Mouse (Mus musculus): ENCODE data around the gene Gpr135.

The Gpr135 gene

GRCm38 (mm10) chr12:72078248-72078647 lies 7.3 kb upstream of the Gpr135 start:
- in situ Hi-C loops (cut with MboI; ENCODE audit: low pct_unique_long_range_greater_than_20kb in 1 of 2, low sequenced_read_pairs in 2 of 2, unreplicated experiment in 1 of 2) = loop anchor here in 1 of 2 experiments (25.0 kb wide), 1 partner anchor 584 kb away; the partner anchor contains the start of gene Dhrs7

GRCm38 (mm10) chr12:72069626-72070326 lies 1.1 kb downstream of the Gpr135 start:
- in situ Hi-C loops (cut with MboI; ENCODE audit: low pct_unique_long_range_greater_than_20kb in 1 of 2, low sequenced_read_pairs in 2 of 2, unreplicated experiment in 1 of 2) = loop anchor here in 1 of 2 experiments (25.0 kb wide), 1 partner anchor 593 kb away; the partner anchor contains the start of gene Dhrs7

GRCm38 (mm10) chr12:72057780-72058179 lies 13.1 kb downstream of the Gpr135 start:
- in situ Hi-C loops (cut with MboI; ENCODE audit: low pct_unique_long_range_greater_than_20kb in 1 of 2, low sequenced_read_pairs in 2 of 2, unreplicated experiment in 1 of 2) = loop anchor here in 1 of 2 experiments (25.0 kb wide), 1 partner anchor 605 kb away; the partner anchor contains the start of gene Dhrs7

GRCm38 (mm10) chr12:72053851-72054250 lies 17.1 kb downstream of the Gpr135 start:
- in situ Hi-C loops (cut with MboI; ENCODE audit: low pct_unique_long_range_greater_than_20kb in 1 of 2, low sequenced_read_pairs in 2 of 2, unreplicated experiment in 1 of 2) = loop anchor here (5.0 to 25.0 kb wide), 2 partner anchors 287 to 608 kb away; partner anchors contain the start of gene Dhrs7 (in 1 of the 2)

- in situ Hi-C loops (cut with MboI; ENCODE audit: low pct_unique_long_range_greater_than_20kb in 1 of 2, low sequenced_read_pairs in 2 of 2, unreplicated experiment in 1 of 2) = loop anchor here (5.0 to 25.0 kb wide), 2 partner anchors 286 to 609 kb away; partner anchors contain the start of gene Dhrs7 (in 1 of the 2)
Observed at GRCm38 (mm10) chr12:72053303-72053702, 17.6 kb downstream of the Gpr135 start.

DNA sequence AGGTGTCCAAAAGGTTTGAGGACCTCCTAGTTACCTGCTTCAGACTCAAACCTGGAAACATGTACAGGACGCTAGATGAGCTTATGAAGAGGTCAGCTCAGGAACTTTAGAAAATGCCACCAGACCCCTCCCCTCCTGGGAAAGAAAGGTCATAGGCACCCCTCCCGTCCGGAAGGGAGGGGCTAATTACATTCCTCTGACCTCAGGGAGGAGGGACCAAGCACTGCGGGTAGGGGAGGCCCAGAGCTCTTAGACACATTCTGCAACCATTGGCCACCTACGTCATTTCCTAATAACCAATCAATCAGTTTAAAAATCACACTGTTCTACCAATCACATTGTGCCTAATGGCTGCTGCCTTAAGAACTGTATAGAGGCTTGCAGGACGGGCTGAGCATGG lies 18.4 kb downstream of the Gpr135 start:
- in situ Hi-C loops (cut with MboI; ENCODE audit: low pct_unique_long_range_greater_than_20kb in 1 of 2, low sequenced_read_pairs in 2 of 2, unreplicated experiment in 1 of 2) = loop anchor here (5.0 to 25.0 kb wide), 2 partner anchors 285 to 610 kb away; partner anchors contain the start of gene Dhrs7 (in 1 of the 2)

GRCm38 (mm10) chr12:72050821-72051220 lies 20.1 kb downstream of the Gpr135 start:
- in situ Hi-C loops (cut with MboI; ENCODE audit: low pct_unique_long_range_greater_than_20kb in 1 of 2, low sequenced_read_pairs in 2 of 2, unreplicated experiment in 1 of 2) = loop anchor here (5.0 to 25.0 kb wide), 2 partner anchors 284 to 611 kb away; partner anchors contain the start of gene Dhrs7 (in 1 of the 2)

GRCm38 (mm10) chr12:72050156-72050555 lies 20.8 kb downstream of the Gpr135 start:
- in situ Hi-C loops (cut with MboI; ENCODE audit: low pct_unique_long_range_greater_than_20kb in 1 of 2, low sequenced_read_pairs in 2 of 2, unreplicated experiment in 1 of 2) = loop anchor here (5.0 to 25.0 kb wide), 2 partner anchors 283 to 612 kb away; partner anchors contain the start of gene Dhrs7 (in 1 of the 2)

DNA sequence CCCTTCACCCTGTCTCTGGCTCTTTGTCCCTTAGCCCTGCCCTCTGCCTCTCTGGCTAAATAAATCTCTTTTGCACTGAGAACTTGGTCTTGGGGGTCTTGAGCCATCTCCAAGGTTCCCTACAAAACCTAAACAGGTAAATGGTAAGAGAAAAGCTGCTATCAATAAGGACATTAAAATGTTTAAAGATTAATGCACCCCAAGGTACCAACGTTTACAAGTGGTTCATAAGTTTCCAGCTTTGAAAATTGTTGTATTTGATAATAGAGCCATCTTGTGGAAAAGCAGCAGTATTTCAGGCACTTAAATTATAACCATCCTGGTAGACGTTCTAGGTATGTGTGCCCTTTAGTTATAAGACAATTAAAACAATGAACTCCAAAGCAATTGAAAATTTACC lies 23.4 kb downstream of the Gpr135 start:
- in situ Hi-C loops (cut with MboI; ENCODE audit: low pct_unique_long_range_greater_than_20kb in 1 of 2, low sequenced_read_pairs in 2 of 2, unreplicated experiment in 1 of 2) = loop anchor here in 1 of 2 experiments (25.0 kb wide), 1 partner anchor 285 kb away; no protein-coding TSS in a partner anchor

DNA sequence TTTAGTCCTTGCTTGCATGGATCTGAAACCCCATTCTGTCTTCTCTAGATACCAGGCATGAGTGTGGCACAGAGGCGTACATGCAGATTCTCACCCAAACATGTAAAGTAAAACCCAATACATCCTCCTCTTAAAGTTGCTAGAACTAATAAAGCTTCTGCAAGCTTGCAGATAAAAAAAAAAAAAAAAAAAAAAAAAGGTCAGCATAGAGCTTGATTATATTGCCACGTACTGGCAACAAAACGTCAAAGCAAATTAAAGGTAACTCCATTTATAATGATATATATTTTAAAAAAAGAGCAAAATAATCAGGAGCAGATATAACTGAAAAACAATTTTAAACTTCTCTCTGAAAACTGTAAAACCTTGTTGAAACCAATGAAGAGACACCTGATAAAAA lies 29.7 kb downstream of the Gpr135 start:
- in situ Hi-C loops (cut with MboI; ENCODE audit: low pct_unique_long_range_greater_than_20kb in 1 of 2, low sequenced_read_pairs in 2 of 2, unreplicated experiment in 1 of 2) = loop anchor here in 1 of 2 experiments (25.0 kb wide), 1 partner anchor 279 kb away; no protein-coding TSS in a partner anchor

- in situ Hi-C loops (cut with MboI; ENCODE audit: low pct_unique_long_range_greater_than_20kb in 1 of 2, low sequenced_read_pairs in 2 of 2, unreplicated experiment in 1 of 2) = loop anchor here (10.0 to 25.0 kb wide), 2 partner anchors 265 to 277 kb away; no protein-coding TSS in a partner anchor
Observed at GRCm38 (mm10) chr12:72039501-72039900, 31.4 kb downstream of the Gpr135 start.

GRCm38 (mm10) chr12:72038866-72039265 lies 32.1 kb downstream of the Gpr135 start:
- in situ Hi-C loops (cut with MboI; ENCODE audit: low pct_unique_long_range_greater_than_20kb in 1 of 2, low sequenced_read_pairs in 2 of 2, unreplicated experiment in 1 of 2) = loop anchor here (10.0 to 25.0 kb wide), 2 partner anchors 264 to 277 kb away; no protein-coding TSS in a partner anchor

- in situ Hi-C loops (cut with MboI; ENCODE audit: low pct_unique_long_range_greater_than_20kb in 1 of 2, low sequenced_read_pairs in 2 of 2, unreplicated experiment in 1 of 2) = loop anchor here (10.0 to 25.0 kb wide), 2 partner anchors 262 to 275 kb away; no protein-coding TSS in a partner anchor
Observed at GRCm38 (mm10) chr12:72037049-72037448, 33.9 kb downstream of the Gpr135 start.

DNA sequence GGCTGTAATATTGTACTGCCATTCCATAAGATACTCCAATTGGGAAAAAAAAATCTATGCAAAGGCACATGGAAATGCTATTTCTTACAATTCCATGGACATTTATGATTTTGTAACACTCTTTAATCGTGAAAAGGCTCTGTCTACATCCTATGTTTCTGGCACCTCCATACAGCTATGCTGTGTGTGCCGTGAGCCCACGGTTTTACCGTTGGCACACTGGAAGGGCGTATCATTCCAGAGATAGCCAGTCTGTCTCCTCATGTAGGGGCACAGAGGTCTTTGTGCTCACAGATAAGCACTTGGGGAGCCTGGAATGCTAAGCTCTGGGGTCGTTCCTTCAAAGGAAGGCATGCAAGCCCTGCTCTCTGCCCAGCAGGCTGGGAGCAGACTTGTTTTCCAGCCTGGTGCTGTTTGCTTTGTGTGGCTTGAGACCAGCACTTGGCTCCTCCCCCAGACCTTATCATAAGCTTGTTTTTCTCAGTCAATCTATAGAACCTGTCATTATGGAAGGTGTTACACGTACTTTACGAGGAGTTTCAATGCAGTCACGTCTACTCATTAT lies 34.7 kb downstream of the Gpr135 start:
- in situ Hi-C loops (cut with MboI; ENCODE audit: low pct_unique_long_range_greater_than_20kb in 1 of 2, low sequenced_read_pairs in 2 of 2, unreplicated experiment in 1 of 2) = loop anchor here (10.0 to 25.0 kb wide), 2 partner anchors 261 to 274 kb away; no protein-coding TSS in a partner anchor

DNA sequence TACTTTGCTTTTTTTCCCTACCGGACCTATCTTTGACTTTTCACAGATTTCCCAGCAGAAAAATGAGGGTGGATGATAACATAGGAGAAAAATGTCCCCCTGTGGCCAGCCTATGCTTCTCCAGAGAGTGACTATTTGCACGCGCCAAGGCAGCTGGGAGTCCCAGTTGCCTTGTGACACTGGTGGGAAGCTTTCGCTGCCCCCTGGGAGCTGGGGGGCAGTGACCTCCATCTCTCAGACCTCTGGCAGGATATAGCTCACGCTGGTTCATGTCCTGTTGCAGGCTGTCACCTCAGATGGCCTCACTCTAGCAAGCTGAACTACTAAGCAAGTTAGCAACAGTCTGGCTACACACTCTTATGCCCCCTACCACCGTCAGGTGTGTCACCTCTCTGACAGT lies 39.1 kb downstream of the Gpr135 start:
- in situ Hi-C loops (cut with MboI; ENCODE audit: low pct_unique_long_range_greater_than_20kb in 1 of 2, low sequenced_read_pairs in 2 of 2, unreplicated experiment in 1 of 2) = loop anchor here (10.0 to 25.0 kb wide), 2 partner anchors 257 to 269 kb away; no protein-coding TSS in a partner anchor

DNA sequence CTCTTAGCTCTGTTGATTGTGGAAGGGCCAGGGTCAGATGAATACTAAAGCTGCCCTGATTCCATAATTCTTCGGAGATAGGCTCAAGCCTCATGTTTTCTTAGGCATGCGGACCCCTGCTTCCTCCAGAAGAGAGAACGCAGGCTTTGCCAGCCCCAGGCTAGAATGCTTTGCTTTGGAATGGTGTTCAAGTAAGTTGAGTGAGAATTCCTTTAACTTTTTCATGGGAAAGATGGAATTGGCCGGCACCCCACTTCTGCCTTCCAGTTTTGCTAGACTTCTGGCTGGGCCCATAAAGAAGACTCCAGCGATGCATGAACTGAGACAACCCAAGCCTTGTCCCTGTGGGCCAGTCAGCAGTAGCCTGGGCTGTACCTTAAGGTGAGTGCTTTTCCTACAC lies 39.8 kb downstream of the Gpr135 start:
- in situ Hi-C loops (cut with MboI; ENCODE audit: low pct_unique_long_range_greater_than_20kb in 1 of 2, low sequenced_read_pairs in 2 of 2, unreplicated experiment in 1 of 2) = loop anchor here (10.0 to 25.0 kb wide), 2 partner anchors 256 to 269 kb away; no protein-coding TSS in a partner anchor

- in situ Hi-C loops (cut with MboI; ENCODE audit: low pct_unique_long_range_greater_than_20kb in 1 of 2, low sequenced_read_pairs in 2 of 2, unreplicated experiment in 1 of 2) = loop anchor here in 1 of 2 experiments (25.0 kb wide), 1 partner anchor 263 kb away; no protein-coding TSS in a partner anchor
Observed at GRCm38 (mm10) chr12:72025275-72025795, 45.6 kb downstream of the Gpr135 start.

DNA sequence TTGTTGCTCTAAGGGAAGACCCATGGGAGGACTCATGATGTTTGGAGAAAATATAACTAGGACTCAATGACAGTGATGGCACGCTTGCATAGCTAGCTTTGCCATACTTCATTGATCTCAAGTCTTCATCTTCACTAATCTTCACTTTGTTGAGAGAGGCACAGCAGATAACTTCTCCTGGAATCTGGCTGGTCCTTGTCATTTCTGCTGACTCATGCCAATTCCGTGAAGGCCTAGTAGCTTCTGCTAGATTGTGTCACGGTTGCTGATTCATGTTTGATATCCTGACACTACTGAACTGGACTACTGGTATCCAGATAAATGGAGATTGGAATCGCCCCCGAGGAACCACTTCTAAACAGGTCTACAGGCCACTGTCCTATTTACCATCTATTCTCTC lies 47.4 kb downstream of the Gpr135 start:
- in situ Hi-C loops (cut with MboI; ENCODE audit: low pct_unique_long_range_greater_than_20kb in 1 of 2, low sequenced_read_pairs in 2 of 2, unreplicated experiment in 1 of 2) = no loop called here

Data from mouse embryonic stem cell (cell line).